Mouse (Mus musculus) adrenal gland, postnatal 4 days (tissue): Measurements from ENCODE around the gene Trim24. TPM values are rescaled to one million over a fixed set of nuclear protein-coding genes. Genes with fewer than 3 reads are reported as not detected.

ENCODE experiments used
- total RNA-seq, 2 experiments: library from RNA; stranded (reverse); gene quantifications; 2 replicates each; pipeline ENCODE4 v1.2.3; 2021

The Trim24 gene
- total RNA-seq, 2 experiments from 2014 or later, result 64.1 to 74.7 TPM

Other genes starting within 250 kb of the Trim24 start
- gene Svopl, start 176.2 kb downstream of the Trim24 start, total RNA-seq, result 1 to 10 TPM; 3.3 to 4.6 TPM
- gene Tmem213, start 238.4 kb downstream of the Trim24 start, total RNA-seq, result 10 to 100 TPM in 1 of 2 experiments, not detected in 1; 13.9 TPM